Mouse (Mus musculus) olfactory bulb, adult 2 months (tissue): Measurements from ENCODE around the gene 1700020A23Rik. TPM values are rescaled to one million over a fixed set of nuclear protein-coding genes. Genes with fewer than 3 reads are reported as not detected.
A peak's percentile ranks its signal among the peaks of the same experiment; 100 is the strongest.

Experiments used
- H3K27ac ChIP-seq: fragments of 200-500 bp; 2 replicates; pipeline ENCODE4 v1.5.1; 2012; ENCODE audit warnings: low read depth, low read length; ENCODE audit not compliant: insufficient read depth
- H3K4me1 ChIP-seq: fragments of 200-500 bp; 2 replicates; pipeline ENCODE4 v1.6.1; 2012; ENCODE audit warnings: low read length; ENCODE audit not compliant: control insufficient read depth, insufficient read depth
- H3K4me3 ChIP-seq: fragments of 200-500 bp; 2 replicates; pipeline ENCODE4 v1.5.1; 2012; ENCODE audit warnings: mild to moderate bottlenecking, low read depth, low read length, moderate library complexity; ENCODE audit not compliant: insufficient read depth
- CTCF ChIP-seq: fragments of 200-500 bp; IDR thresholded peaks from 2 replicates; pipeline ENCODE4 v1.5.1; 2012; ENCODE audit warnings: low read depth, mild to moderate bottlenecking, low read length, moderate library complexity; ENCODE audit not compliant: insufficient read depth
- POLR2A ChIP-seq: fragments of 200-500 bp; IDR thresholded peaks from 2 replicates; pipeline ENCODE4 v1.6.1; 2012; ENCODE audit warnings: mild to moderate bottlenecking, low read depth, low read length, moderate library complexity; ENCODE audit not compliant: insufficient read depth
- WGBS: fragments of 180-500 bp; shearing (Covaris S2); methylation state at CpG from one replicate; pipeline ENCODE4 v1.1.7; 2018; 5-methylcytosine and 5-hydroxymethylcytosine counted together
- polyA plus RNA-seq: library from polyadenylated mRNA; stranded (reverse); fragments of >200 nt; gene quantifications from 2 replicates; pipeline ENCODE4 v1.2.4, GENCODE M21; 2012; ENCODE audit warnings: low replicate concordance; ENCODE audit not compliant: missing spikeins, insufficient read depth, insufficient read length

1700020A23Rik gene
- polyA plus RNA-seq, 1 experiment: not detected

DNA sequence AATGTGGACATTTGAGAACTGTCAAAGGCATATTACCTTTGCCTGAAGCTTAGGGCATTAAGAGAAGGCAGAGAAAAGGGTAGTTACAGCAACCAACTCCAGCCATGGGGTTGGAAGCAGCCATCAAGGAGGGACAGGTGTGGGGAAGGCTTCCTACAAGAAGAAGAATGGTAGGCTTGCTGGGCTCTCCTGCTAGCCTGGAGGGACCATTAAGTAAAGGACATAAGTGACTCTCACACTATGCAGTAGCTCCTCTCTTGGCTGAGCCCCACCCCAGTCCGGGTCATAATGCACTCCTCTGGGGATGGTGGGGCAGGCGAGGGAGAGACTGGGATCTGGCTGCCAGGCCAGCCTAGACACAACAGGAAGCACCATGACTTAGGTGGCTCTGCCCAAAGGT is 1.1 kb downstream of the 1700020A23Rik start, which contains the start of gene Tmem239:
Gene Tmem239, plus strand, starts transcription at position 301 of the 400 bp plus-strand sequence.
- TF ChIP-seq POLR2A (no peak), CTCF (no peak)
- WGBS: 98% methylated on average over 2 of the region's 2 CpGs
- H3K4me1 ChIP-seq: no peaks in the 10 kb centered on the region
- H3K27ac ChIP-seq: no peak within 1 kb of the TSS
- H3K4me3 ChIP-seq: no peak within 1 kb of the TSS

DNA sequence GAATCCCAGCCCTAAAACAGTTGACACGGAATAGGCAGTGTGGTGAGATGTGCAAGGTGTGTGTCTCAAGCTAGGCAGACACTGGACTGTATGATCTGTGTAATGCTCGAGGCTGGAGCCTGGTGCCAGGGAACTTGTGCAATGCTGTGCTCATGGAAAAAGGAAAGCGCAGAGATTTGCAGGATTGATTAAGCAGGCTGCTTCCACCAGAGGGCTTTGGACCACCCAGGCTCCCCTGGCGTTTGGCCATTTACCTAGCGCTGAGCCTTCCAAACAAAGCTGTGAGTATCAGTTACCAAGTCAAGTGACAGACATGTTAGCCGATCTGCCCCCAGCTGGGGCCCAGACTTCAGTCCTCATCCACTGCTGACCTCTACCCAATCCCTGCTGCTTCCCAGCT is 3.1 kb downstream of the 1700020A23Rik start:
- Histone ChIP-seq H3K4me3 (no peak overlapping the region), H3K27ac (no peak overlapping the region), H3K4me1 (no peaks in the 10 kb centered on the region)
- TF ChIP-seq POLR2A (no peak), CTCF (no peak)
- 54% methylated on average over 6 of the region's 6 CpGs for WGBS

DNA sequence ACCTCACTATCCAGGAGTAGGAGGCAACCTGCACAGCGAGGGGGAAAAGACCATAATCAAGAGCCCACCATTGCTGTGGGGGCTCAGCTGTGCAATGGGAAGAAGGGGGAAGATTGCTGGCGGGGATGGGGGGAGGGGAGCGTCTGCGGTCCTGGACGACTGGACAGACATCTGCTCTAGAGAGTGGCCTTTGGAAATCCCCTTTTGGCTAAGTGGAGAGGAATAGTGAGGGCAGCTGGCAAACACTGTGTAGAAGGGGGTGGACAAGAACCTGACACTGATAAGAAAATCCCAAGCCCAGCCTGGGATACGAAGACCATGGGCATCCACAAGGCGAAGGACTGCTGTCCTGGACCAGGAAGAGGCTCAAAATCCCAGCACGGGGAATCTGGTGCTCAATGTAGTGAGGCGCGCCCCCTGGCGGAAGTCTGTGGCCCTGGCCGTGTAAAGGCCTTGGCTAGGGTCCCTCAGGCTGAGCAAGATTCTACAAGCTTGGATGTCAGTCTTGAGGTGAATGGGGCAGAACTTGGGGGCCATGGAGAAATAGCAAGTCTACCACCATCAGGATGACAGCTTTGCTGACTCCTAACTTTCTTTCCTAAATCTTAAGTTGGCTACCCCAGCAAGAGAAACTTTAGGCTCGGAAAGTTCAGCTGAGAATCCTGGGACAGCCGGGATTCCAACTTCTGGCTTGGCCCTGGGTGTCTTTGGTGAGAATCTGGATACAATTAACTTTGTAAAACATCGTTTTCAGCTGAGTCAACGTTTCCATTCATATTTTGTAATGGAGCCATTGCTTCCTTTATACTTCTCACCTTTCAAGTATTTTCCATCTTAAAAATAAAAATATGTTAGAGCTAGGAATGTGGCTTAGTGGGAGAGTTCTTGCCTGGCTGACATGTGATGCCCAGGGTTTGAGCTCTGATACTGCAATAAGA is 6.8 kb downstream of the 1700020A23Rik start:
- TF ChIP-seq CTCF: peak; percentile 92
- TF ChIP-seq POLR2A: no peak
- H3K4me1 ChIP-seq: no peaks in the 10 kb centered on the region
- 35% methylated on average over 16 of the region's 16 CpGs for WGBS

DNA sequence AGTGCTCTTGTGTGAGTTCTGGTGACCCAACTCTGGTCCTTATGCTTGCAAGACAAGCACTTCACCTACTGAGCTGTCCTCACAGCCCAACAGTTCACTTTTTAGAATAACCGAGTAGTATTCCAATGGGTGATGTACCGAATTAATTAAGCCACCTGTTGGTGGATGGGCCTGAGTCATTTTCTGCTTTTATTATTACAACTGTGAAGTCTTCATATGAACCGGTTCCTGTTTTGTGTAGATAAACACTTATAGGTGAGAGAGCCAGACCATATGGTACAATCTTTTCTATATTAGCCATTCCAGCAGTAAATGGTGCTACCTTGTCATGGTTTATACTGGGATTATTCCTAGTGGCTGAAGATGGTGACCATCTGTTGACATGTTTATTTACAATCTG is 7.7 kb downstream of the 1700020A23Rik start:
- WGBS: 85% methylated on average over 3 of the region's 3 CpGs
- Histone ChIP-seq H3K4me3 (no peak overlapping the region), H3K27ac (no peak overlapping the region), H3K4me1 (no peaks in the 10 kb centered on the region)
- TF ChIP-seq CTCF (no peak), POLR2A (no peak)

More for the DNA sequence above, 6.8 kb downstream of the 1700020A23Rik start:
- Histone ChIP-seq H3K4me3 (no peak overlapping the region), H3K27ac (no peak overlapping the region)

DNA sequence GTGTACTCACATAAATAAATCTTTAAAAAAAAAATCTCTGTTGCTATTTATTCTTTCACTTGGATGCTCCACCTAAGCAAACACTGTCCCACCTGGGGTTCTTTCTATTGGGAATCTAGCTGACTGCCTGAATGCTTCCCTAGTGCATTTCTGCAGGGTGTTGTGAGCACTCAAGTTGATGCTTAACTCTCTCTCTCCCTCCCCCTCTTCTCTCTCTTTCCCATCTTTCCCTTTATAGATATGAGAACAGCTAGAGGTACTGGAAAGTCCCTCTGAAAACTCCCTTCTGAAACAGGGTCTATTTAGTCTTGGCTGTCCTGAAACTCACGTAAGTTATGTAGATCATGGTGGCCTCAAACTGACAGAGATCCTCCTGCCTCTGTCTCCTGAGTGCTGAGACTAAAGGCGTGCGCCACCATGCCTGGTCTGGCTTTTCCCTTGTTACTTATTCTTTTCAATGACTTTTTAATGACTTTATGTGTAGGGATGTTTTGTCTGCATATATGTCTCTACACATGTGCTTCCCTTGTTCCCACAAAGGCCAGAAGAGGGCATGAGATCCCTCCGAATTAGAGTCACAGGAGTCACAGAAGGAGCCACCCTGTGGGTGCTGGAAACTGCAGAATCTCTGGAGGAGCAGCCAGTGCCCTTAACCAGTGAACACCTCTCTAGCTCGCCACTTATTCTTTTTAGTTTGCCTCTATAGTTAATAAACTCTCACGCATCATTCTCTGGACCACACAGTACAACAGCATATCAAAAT is 9.2 kb downstream of the 1700020A23Rik start:
- no peak overlapping the region for H3K4me3 ChIP-seq
- no peaks in the 10 kb centered on the region for H3K4me1 ChIP-seq
- WGBS: 83% methylated on average over 6 of the region's 6 CpGs
- H3K27ac ChIP-seq: no peak overlapping the region
- TF ChIP-seq CTCF: no peak
- no peak for TF ChIP-seq POLR2A

DNA sequence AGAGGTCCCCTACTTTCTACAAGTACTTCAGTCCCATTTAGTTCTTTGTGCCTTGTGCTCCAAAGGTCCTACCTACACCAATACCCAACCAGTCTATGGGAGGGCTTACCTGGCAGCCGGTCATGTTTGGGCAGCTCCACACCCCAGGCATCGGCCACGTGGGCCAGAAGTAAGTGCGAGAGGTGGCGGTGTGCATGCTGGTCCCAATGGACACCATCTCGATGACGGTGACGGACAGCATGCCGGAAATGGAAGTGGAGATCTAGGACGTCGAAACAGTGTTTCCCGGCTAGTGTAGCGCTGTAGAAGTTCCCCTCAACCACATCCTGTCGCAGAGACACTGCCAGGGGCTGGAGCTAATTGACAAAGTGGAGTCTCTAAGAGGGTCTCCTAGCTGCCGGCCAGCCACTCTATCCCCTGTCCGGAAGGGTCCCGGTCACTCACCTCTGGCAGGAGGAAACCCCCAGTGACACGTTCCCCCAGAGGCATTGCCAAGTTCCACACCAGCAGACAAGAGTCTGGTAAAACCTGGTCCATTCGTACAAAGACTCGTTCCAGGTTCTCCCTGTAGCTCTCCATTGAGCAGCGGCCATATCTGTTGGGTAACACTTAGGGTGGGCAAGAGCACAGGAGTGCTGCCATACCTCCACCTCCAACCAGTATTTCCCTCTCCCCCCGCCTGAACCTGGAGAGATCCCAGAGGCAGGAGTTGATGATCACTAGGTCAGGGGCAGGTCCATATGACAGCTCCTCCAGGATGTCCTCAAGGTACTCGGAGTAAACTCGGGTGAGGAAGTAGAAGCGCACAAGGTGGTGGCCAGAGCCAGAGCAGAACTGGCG is 16.9 kb downstream of the 1700020A23Rik start:
- TF ChIP-seq POLR2A (no peak), CTCF (no peak)
- peaks cover 12% of the 10 kb centered on the region for H3K4me1 ChIP-seq
- no peak overlapping the region for H3K4me3 ChIP-seq
- H3K27ac ChIP-seq: no peak overlapping the region
- 97% methylated on average over 26 of the region's 26 CpGs for WGBS

DNA sequence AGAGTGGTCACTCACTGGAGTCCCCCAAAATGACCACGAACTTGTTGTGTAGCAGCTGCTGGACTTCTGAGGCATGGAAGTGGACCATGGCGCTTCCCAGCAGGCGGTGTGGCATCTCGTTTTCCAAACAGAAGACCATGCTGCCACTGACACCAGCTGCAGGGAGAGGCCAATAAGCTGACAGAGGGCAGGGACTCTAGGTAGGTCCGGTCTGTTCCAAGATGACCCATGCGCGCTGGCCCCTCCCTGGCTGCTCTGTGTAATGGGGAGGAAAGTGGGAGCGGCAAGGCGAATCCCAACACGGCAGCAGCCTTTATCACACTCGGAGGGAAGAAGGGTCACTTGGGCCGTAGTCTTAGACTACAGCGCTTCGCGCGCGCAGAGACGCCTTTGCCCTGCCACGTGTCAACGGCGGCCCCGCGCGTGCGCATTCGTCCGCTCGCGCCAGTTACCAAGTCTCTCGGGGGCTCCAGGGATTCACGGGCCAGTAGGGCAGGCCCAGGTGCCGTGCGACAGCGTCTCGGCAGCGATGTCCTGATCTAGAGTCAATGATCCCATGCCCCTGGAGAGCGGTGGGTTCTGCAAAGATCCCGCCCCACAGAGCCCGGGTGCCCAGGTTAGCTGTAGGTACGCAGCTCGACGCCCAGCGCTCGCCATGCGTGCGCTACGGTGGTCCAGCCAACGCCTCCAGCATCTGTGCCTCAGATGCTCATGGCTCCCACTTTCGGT is 18.5 kb downstream of the 1700020A23Rik start:
- peak overlapping the region; percentile 73 for H3K27ac ChIP-seq
- TF ChIP-seq CTCF (no peak), POLR2A (no peak)
- H3K4me1 ChIP-seq: peaks cover 12% of the 10 kb centered on the region
- WGBS: 12% methylated on average over 49 of the region's 49 CpGs
- peak overlapping the region; percentile 81 for H3K4me3 ChIP-seq
